Mouse (Mus musculus) forebrain, embryonic 14.5 days (tissue): ENCODE measurements around the gene Edil3. TPM values are rescaled to one million over a fixed set of nuclear protein-coding genes. Genes with fewer than 3 reads are reported as not detected.

Experiments
- ATAC-seq: fragments of 200-750 bp; cut with Nextera tagmentation; 2 replicates; pipeline ENCODE4 v1.8.0; 2017; ENCODE audit warnings: mild to moderate bottlenecking, moderate library complexity
- DNase-seq: peaks from one replicate; pipeline ENCODE4 v3.0.0-alpha.2; 2015; ENCODE audit warnings: low spot score
- H3K27ac ChIP-seq: fragments of 300-500 bp; sonication (generic); 2 replicates; pipeline ENCODE4 v1.5.1; 2014; ENCODE audit warnings: low read depth, mild to moderate bottlenecking, control low read depth, low read length, moderate library complexity
- H3K27me3 ChIP-seq: fragments of 300-500 bp; sonication (generic); replicated peaks from 2 replicates; pipeline ENCODE4 v1.6.1; 2014; ENCODE audit warnings: low read length, control low read depth, mixed read lengths; ENCODE audit not compliant: control insufficient read depth, insufficient read depth
- H3K36me3 ChIP-seq: fragments of 300-500 bp; sonication (generic); 2 replicates; pipeline ENCODE4 v1.6.1; 2014; ENCODE audit warnings: low read length, control low read depth; ENCODE audit not compliant: control insufficient read depth, insufficient read depth
- H3K4me1 ChIP-seq: fragments of 300-500 bp; sonication (generic); 2 replicates; pipeline ENCODE4 v1.6.1; 2014; ENCODE audit warnings: antibody characterized with exemption, low read length, control low read depth; ENCODE audit not compliant: control insufficient read depth, insufficient read depth
- H3K4me2 ChIP-seq: fragments of 300-500 bp; sonication (generic); 2 replicates; pipeline ENCODE4 v1.6.1; 2014; ENCODE audit warnings: mild to moderate bottlenecking, control low read depth, low read length
- H3K4me3 ChIP-seq: fragments of 300-500 bp; sonication (generic); 2 replicates; pipeline ENCODE4 v1.5.1; 2014; ENCODE audit warnings: low read depth, low read length, control low read depth
- H3K9ac ChIP-seq: fragments of 300-500 bp; sonication (generic); 2 replicates; pipeline ENCODE4 v1.6.1; 2014; ENCODE audit warnings: mild to moderate bottlenecking, low read length, control low read depth, moderate library complexity
- H3K9me3 ChIP-seq: fragments of 300-500 bp; sonication (generic); replicated peaks from 2 replicates; pipeline ENCODE4 v1.6.1; 2016; ENCODE audit warnings: low read length, control low read depth, mixed read lengths; ENCODE audit not compliant: control insufficient read depth
- WGBS: fragments of 180-500 bp; shearing (Covaris S2); extraction: QIAGEN DNeasy Blood & Tissue Kit; methylation state at CpG from one replicate; pipeline ENCODE4 v1.1.7; 2014; 5-methylcytosine and 5-hydroxymethylcytosine counted together
- polyA plus RNA-seq: library from polyadenylated mRNA; unstranded; fragments of >200 nt; fragmentation: Nextera tagmentation; extraction: Ambion mirVana; gene quantifications from 2 replicates; pipeline ENCODE4 v1.2.1, GENCODE M21; 2014

The Edil3 gene
- polyA plus RNA-seq, 1 experiment from 2014 or later, result 38.5 TPM

GRCm38 (mm10) chr13:89146056-89146547, 324.8 kb downstream of the Edil3 start:
- peak; percentile 47 for DNase-seq
- WGBS, result 32% methylated on average over 4 of the region's 4 CpGs
- no peak for ATAC-seq

GRCm38 (mm10) chr13:89151878-89152277, 330.6 kb downstream of the Edil3 start:
- Histone ChIP-seq H3K4me1 (no peaks in the 10 kb centered on the region), H3K4me2 (no peak overlapping the region), H3K27ac (no peak overlapping the region), H3K4me3 (no peak overlapping the region), H3K9me3 (no peaks in the 10 kb centered on the region), H3K27me3 (no peaks in the 10 kb centered on the region), H3K9ac (no peak overlapping the region), H3K36me3 (no peaks in the 10 kb centered on the region)
- no peak for ATAC-seq
- 80% methylated on average over 3 of the region's 3 CpGs for WGBS
- peak; percentile 16 for DNase-seq

More at GRCm38 (mm10) chr13:89146056-89146547, 324.8 kb downstream of the Edil3 start:
- Histone ChIP-seq H3K4me3 (no peak overlapping the region), H3K9ac (no peak overlapping the region), H3K4me2 (no peak overlapping the region), H3K9me3 (no peaks in the 10 kb centered on the region), H3K4me1 (0 out of 2 replicates have a peak, but pooled peaks cover 3% of the 10 kb centered on the region), H3K27me3 (no peaks in the 10 kb centered on the region), H3K27ac (no peak overlapping the region), H3K36me3 (no peaks in the 10 kb centered on the region)

- H3K27ac ChIP-seq, result no peak overlapping the region
- no peaks in the 10 kb centered on the region for H3K36me3 ChIP-seq
- ATAC-seq, result no peak
- no peaks in the 10 kb centered on the region for H3K4me1 ChIP-seq
- WGBS, result 72% methylated on average over 1 of the region's 1 CpGs
- no peaks in the 10 kb centered on the region for H3K27me3 ChIP-seq
- H3K4me2 ChIP-seq, result no peak overlapping the region
- no peak for DNase-seq
- H3K9me3 ChIP-seq, result no peaks in the 10 kb centered on the region
- H3K4me3 ChIP-seq, result no peak overlapping the region
- no peak overlapping the region for H3K9ac ChIP-seq
Observed at GRCm38 (mm10) chr13:89167960-89168359, 346.7 kb downstream of the Edil3 start.

GRCm38 (mm10) chr13:89170040-89170439, 348.8 kb downstream of the Edil3 start:
- ATAC-seq, result no peak

GRCm38 (mm10) chr13:89175154-89175553, 353.9 kb downstream of the Edil3 start:
- Histone ChIP-seq H3K36me3 (no peaks in the 10 kb centered on the region), H3K4me3 (no peak overlapping the region), H3K27me3 (no peaks in the 10 kb centered on the region), H3K4me2 (no peak overlapping the region), H3K9me3 (no peaks in the 10 kb centered on the region), H3K27ac (no peak overlapping the region), H3K9ac (no peak overlapping the region), H3K4me1 (no peaks in the 10 kb centered on the region)
- 72% methylated on average over 2 of the region's 2 CpGs for WGBS
- no peak for DNase-seq
- ATAC-seq, result no peak

More at GRCm38 (mm10) chr13:89170040-89170439, 348.8 kb downstream of the Edil3 start:
- no peak overlapping the region for H3K27ac ChIP-seq
- H3K4me2 ChIP-seq, result no peak overlapping the region
- no peaks in the 10 kb centered on the region for H3K36me3 ChIP-seq
- H3K4me3 ChIP-seq, result no peak overlapping the region
- H3K4me1 ChIP-seq, result no peaks in the 10 kb centered on the region
- no peak for DNase-seq
- WGBS, result 57% methylated on average over 4 of the region's 4 CpGs
- no peaks in the 10 kb centered on the region for H3K27me3 ChIP-seq
- H3K9me3 ChIP-seq, result no peaks in the 10 kb centered on the region
- no peak overlapping the region for H3K9ac ChIP-seq

- Histone ChIP-seq H3K4me1 (no peaks in the 10 kb centered on the region), H3K9ac (no peak overlapping the region), H3K36me3 (no peaks in the 10 kb centered on the region), H3K27me3 (no peaks in the 10 kb centered on the region), H3K9me3 (no peaks in the 10 kb centered on the region), H3K4me2 (no peak overlapping the region), H3K27ac (no peak overlapping the region), H3K4me3 (no peak overlapping the region)
- DNase-seq, result no peak
- ATAC-seq, result no peak
- WGBS, result 86% methylated on average over 1 of the region's 1 CpGs
Observed at GRCm38 (mm10) chr13:89189051-89189450, 367.8 kb downstream of the Edil3 start.

- Histone ChIP-seq H3K9ac (no peak overlapping the region), H3K4me1 (no peaks in the 10 kb centered on the region), H3K27ac (no peak overlapping the region), H3K27me3 (no peaks in the 10 kb centered on the region), H3K4me3 (no peak overlapping the region), H3K9me3 (no peaks in the 10 kb centered on the region), H3K36me3 (no peaks in the 10 kb centered on the region), H3K4me2 (no peak overlapping the region)
- 69% methylated on average over 2 of the region's 2 CpGs for WGBS
- ATAC-seq (no peak), DNase-seq (no peak)
Observed at GRCm38 (mm10) chr13:89197019-89197418, 375.7 kb downstream of the Edil3 start.

- no peak overlapping the region for H3K27ac ChIP-seq
- no peaks in the 10 kb centered on the region for H3K36me3 ChIP-seq
- no peaks in the 10 kb centered on the region for H3K4me1 ChIP-seq
- no peak overlapping the region for H3K9ac ChIP-seq
- WGBS, result 61% methylated on average over 2 of the region's 2 CpGs
- no peak overlapping the region for H3K4me3 ChIP-seq
- ATAC-seq (no peak), DNase-seq (no peak)
- H3K4me2 ChIP-seq, result no peak overlapping the region
- no peaks in the 10 kb centered on the region for H3K9me3 ChIP-seq
- H3K27me3 ChIP-seq, result no peaks in the 10 kb centered on the region
Observed at GRCm38 (mm10) chr13:89199275-89199674, 378.0 kb downstream of the Edil3 start.

GRCm38 (mm10) chr13:89238104-89238503, 416.8 kb downstream of the Edil3 start:
- no peaks in the 10 kb centered on the region for H3K9me3 ChIP-seq
- no peak overlapping the region for H3K4me2 ChIP-seq
- DNase-seq (no peak), ATAC-seq (no peak)
- WGBS, result 97% methylated on average over 1 of the region's 1 CpGs
- no peaks in the 10 kb centered on the region for H3K36me3 ChIP-seq
- no peaks in the 10 kb centered on the region for H3K4me1 ChIP-seq
- no peaks in the 10 kb centered on the region for H3K27me3 ChIP-seq
- no peak overlapping the region for H3K27ac ChIP-seq
- H3K4me3 ChIP-seq, result no peak overlapping the region
- no peak overlapping the region for H3K9ac ChIP-seq
